Mouse (Mus musculus) heart, embryonic 16.5 days (tissue): ENCODE measurements around the gene Il21r. TPM values are rescaled to one million over a fixed set of nuclear protein-coding genes. Genes with fewer than 3 reads are reported as not detected.

ENCODE experiments used
- ATAC-seq: fragments of 200-750 bp; cut with Nextera tagmentation; replicated peaks from 2 replicates; pipeline ENCODE4 v1.8.0; 2017; ENCODE audit warnings: moderate number of reproducible peaks; ENCODE audit not compliant: insufficient read depth, low FRiP score; ENCODE audit errors: extremely low read depth
- H3K27ac ChIP-seq: fragments of 300-500 bp; sonication (generic); 2 replicates; pipeline ENCODE4 v1.5.1; 2014; ENCODE audit warnings: mild to moderate bottlenecking, low read length, control low read depth, moderate library complexity
- H3K27me3 ChIP-seq: fragments of 300-500 bp; sonication (generic); 2 replicates; pipeline ENCODE4 v1.6.1; 2014; ENCODE audit warnings: low read length, mixed read lengths; ENCODE audit not compliant: control insufficient read depth, insufficient read depth
- H3K36me3 ChIP-seq: fragments of 300-500 bp; sonication (generic); 2 replicates; pipeline ENCODE4 v1.6.1; 2014; ENCODE audit not compliant: control insufficient read depth, insufficient read depth
- H3K4me1 ChIP-seq: fragments of 300-500 bp; sonication (generic); 2 replicates; pipeline ENCODE4 v1.6.1; 2014; ENCODE audit warnings: low read length, mixed read lengths; ENCODE audit not compliant: control insufficient read depth, insufficient read depth
- H3K4me2 ChIP-seq: fragments of 300-500 bp; sonication (generic); 2 replicates; pipeline ENCODE4 v1.6.1; 2014; ENCODE audit warnings: low read depth, mild to moderate bottlenecking, control low read depth, low read length
- H3K4me3 ChIP-seq: fragments of 300-500 bp; sonication (generic); 2 replicates; pipeline ENCODE4 v1.5.1; 2014; ENCODE audit warnings: mild to moderate bottlenecking, control low read depth, low read length
- H3K9ac ChIP-seq: fragments of 300-500 bp; sonication (generic); 2 replicates; pipeline ENCODE4 v1.6.1; 2014; ENCODE audit warnings: low read length, control low read depth
- H3K9me3 ChIP-seq: fragments of 300-500 bp; sonication (generic); replicated peaks from 2 replicates; pipeline ENCODE4 v1.6.1; 2016; ENCODE audit warnings: low read length; ENCODE audit not compliant: control insufficient read depth
- WGBS: fragments of 180-500 bp; shearing (Covaris S2); extraction: QIAGEN DNeasy Blood & Tissue Kit; methylation state at CpG from one replicate; pipeline ENCODE4 v1.1.7; 2014; 5-methylcytosine and 5-hydroxymethylcytosine counted together
- polyA plus RNA-seq: library from polyadenylated mRNA; unstranded; fragments of >200 nt; fragmentation: Nextera tagmentation; extraction: Ambion mirVana; gene quantifications from 2 replicates; pipeline ENCODE4 v1.2.1, GENCODE M21; 2015

Il21r gene
- polyA plus RNA-seq, 1 experiment from 2014 or later = 3.2 TPM

DNA sequence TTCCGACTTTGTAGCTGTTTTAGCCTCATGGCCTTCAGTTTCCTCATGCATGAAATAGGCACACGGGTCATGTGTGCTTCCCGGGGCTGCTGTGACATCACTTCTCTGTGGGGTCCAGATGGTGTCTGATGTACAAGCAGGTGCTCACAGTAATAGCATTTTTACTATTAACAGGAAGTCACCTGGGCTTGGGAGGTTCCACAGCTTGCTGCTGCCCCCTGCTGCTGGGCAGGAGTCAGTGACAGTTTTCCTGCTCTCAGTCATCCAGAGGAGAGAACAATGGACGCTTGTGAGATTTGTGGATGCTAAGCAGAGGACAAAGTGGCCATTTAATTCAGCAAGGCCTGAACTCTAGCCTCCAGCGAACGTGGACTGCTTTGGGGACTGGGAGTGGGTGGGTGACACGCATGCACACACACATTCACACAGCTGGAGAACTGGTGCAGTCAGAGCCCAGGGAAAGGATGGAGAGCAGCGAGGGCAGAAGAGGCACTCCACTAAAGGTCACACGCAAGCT lies 35.7 kb downstream of the Il21r start:
- Histone ChIP-seq H3K4me3 (no peak overlapping the region), H3K9ac (no peak overlapping the region), H3K4me2 (no peak overlapping the region), H3K36me3 (peaks cover 36% of the 10 kb centered on the region), H3K4me1 (peaks cover 11% of the 10 kb centered on the region), H3K27me3 (no peaks in the 10 kb centered on the region), H3K9me3 (no peaks in the 10 kb centered on the region), H3K27ac (no peak overlapping the region)
- 49% methylated on average over 9 of the region's 9 CpGs for WGBS
- ATAC-seq = peak; percentile 25; the same call in 1 of the 2 replicates

DNA sequence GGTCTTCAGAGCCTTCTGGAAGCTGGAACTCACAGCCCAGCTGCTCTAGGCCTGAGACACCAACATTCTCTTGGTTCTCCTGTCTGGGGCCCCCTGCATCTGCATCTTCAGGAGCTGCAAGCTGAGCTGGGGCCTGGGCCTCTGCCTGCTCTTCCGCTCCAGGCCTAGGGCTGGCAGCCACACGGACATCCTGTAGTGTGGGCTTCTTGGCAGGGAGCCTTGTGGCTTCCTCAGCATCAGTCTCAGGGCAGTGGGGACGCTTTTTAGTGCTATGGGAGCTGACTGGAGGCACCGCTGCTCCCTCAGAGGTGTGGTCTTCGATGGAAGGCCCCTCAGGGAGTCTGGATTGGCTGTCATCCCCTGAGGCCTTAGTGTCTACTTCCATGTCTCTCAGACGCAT lies 40.7 kb downstream of the Il21r start:
- no peak overlapping the region for H3K4me3 ChIP-seq
- no peak for ATAC-seq
- no peak overlapping the region for H3K4me2 ChIP-seq
- 67% methylated on average over 6 of the region's 6 CpGs for whole genome bisulfite sequencing
- peaks cover 79% of the 10 kb centered on the region for H3K36me3 ChIP-seq
- no peak overlapping the region for H3K9ac ChIP-seq
- H3K27ac ChIP-seq = no peak overlapping the region
- H3K9me3 ChIP-seq = no peaks in the 10 kb centered on the region
- H3K27me3 ChIP-seq = no peaks in the 10 kb centered on the region
- H3K4me1 ChIP-seq = 0 out of 2 replicates have a peak, but pooled peaks cover 2% of the 10 kb centered on the region

DNA sequence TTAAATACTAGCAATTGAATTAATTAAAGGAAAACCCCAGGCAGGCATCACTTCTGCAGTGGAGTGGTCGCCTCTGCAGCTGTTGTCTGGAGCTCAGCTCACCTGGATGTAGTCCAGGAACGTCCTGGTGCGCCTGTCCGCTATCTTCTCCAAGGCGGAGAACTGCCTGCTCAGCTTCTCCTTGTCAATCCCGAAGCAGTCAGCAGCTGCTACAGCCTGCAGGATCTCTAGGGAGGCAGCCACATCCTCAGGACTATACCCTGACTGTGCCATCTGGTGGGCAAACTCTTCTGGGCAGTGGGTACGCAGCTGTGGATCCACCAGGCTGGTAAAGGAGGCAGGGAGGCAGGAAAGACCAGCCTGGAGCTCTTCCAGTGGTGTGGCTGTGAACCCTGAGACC lies 42.2 kb downstream of the Il21r start:
- H3K4me3 ChIP-seq = no peak overlapping the region
- H3K27me3 ChIP-seq = no peaks in the 10 kb centered on the region
- no peak overlapping the region for H3K27ac ChIP-seq
- no peak overlapping the region for H3K9ac ChIP-seq
- H3K4me2 ChIP-seq = no peak overlapping the region
- H3K4me1 ChIP-seq = 0 out of 2 replicates have a peak, but pooled peaks cover 2% of the 10 kb centered on the region
- no peak for ATAC-seq
- peaks cover 90% of the 10 kb centered on the region for H3K36me3 ChIP-seq
- 74% methylated on average over 7 of the region's 7 CpGs for WGBS
- H3K9me3 ChIP-seq = no peaks in the 10 kb centered on the region

DNA sequence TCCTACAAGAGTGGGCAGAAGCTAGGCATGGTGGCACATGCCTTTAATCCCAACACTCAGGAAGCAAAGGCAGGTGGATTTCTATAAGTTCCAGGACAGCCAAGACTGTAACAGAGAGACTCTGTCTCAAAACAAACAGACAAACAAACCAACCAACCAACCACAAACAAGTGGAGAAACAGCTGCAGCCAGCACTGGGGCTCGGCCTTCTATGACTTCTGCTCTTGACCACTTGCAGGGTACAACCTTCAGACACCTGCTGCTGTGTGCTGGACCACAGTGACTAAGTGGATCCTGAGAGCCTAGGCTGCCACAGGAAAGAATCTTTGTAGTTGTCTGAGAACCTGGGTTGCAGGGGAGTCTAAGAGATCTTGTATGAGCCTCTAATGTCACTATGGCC lies 45.8 kb downstream of the Il21r start:
- WGBS = 100% methylated on average over 1 of the region's 1 CpGs
- no peak for ATAC-seq
- Histone ChIP-seq H3K27ac (no peak overlapping the region), H3K9me3 (no peaks in the 10 kb centered on the region), H3K4me1 (no peaks in the 10 kb centered on the region), H3K9ac (no peak overlapping the region), H3K4me2 (no peak overlapping the region), H3K27me3 (no peaks in the 10 kb centered on the region), H3K36me3 (peaks cover 84% of the 10 kb centered on the region), H3K4me3 (no peak overlapping the region)

DNA sequence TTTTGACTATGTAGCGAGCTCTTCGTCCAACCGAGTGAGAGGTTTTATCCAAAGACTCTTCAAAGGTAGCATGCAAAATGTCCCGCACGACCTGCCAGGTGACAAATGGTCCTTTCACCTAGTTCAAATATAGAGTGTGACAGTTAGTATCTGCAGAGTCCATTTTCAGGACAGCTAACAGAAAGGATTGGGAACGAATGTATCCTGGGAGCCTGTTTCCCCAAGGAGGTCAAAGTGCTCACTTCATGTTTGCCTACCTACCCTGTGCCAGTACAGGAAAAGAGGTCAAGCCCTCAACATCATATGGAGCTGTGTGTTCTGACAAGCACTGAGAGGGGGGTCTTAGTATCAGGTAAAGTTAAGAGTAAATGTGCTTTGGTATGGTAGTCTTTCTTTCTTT lies 54.3 kb downstream of the Il21r start:
- ATAC-seq = no peak
- H3K27ac ChIP-seq = no peak overlapping the region
- H3K27me3 ChIP-seq = no peaks in the 10 kb centered on the region

DNA sequence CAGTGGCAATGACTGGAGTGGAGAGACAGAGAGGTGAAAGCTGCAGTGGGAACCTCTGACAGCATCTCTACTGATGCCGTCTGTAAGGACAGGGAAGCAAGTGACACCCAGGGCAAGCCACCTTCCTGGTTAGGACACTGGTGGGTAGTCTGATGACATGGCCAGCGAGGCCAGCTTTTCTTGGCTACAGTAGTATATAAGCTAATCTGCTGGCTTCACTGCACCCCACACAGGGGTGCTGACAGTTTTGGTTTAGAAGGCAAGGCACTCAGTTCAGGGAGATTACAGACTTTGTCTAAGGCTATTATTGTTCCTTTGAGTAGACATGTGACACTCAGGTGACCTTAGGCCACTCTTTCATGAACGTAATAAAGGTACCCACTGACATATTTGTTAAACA lies 60.4 kb downstream of the Il21r start:
- no peaks in the 10 kb centered on the region for H3K9me3 ChIP-seq
- H3K36me3 ChIP-seq = peaks cover 73% of the 10 kb centered on the region
- H3K4me2 ChIP-seq = no peak overlapping the region
- no peaks in the 10 kb centered on the region for H3K27me3 ChIP-seq
- no peaks in the 10 kb centered on the region for H3K4me1 ChIP-seq
- no peak overlapping the region for H3K9ac ChIP-seq
- H3K4me3 ChIP-seq = no peak overlapping the region
- WGBS = 59% methylated on average over 3 of the region's 3 CpGs
- H3K27ac ChIP-seq = no peak overlapping the region
- peak; percentile 14; the same call in 1 of the 2 replicates for ATAC-seq

More for the DNA sequence above, 54.3 kb downstream of the Il21r start:
- Histone ChIP-seq H3K9ac (no peak overlapping the region), H3K4me2 (no peak overlapping the region), H3K36me3 (peaks cover 89% of the 10 kb centered on the region), H3K9me3 (no peaks in the 10 kb centered on the region), H3K4me3 (no peak overlapping the region), H3K4me1 (peaks cover 3% of the 10 kb centered on the region; the same call in 1 of the 2 replicates)
- 91% methylated on average over 6 of the region's 6 CpGs for WGBS

DNA sequence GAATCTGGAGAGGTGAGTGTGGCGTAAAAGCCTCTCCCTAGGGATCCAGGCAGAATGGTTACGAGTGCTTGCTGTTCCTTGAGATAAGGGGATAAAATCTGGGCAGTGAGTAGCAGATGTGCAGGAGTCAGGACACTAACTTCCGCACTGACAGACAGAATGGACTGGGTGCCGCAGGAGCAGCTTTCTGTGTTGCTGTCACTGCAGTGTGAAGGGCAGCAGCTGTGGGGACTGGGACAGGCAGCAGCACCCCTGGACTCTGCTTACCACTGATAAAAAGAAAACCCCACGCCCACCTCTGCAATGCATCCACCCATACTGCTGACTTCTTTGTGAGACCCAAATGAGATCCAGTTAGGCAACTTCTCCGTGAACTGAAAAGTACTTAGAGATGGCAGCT lies 67.6 kb downstream of the Il21r start:
- 79% methylated on average over 6 of the region's 6 CpGs for WGBS

DNA sequence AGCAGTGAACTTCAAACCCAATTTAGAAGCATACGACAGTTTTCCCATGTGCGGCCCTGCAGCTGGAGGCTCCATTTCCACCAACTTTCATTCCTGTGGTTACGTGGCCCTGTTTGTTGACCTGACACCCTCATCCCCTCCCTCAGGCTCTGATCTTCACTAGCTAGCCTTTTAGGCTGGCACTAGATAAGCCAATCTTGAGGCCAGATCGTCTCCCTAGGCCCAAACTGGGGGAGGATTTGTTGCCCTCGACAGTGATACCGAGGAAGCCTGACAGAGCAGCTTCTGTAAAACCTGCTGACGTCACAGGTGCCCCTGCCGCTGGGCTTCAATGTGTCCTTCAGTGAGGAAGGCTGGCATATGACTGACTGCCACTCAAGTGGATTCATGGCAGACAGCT lies 68.2 kb downstream of the Il21r start:
- 83% methylated on average over 8 of the region's 8 CpGs for WGBS
- H3K27ac ChIP-seq = no peak overlapping the region
- ATAC-seq = no peak
- no peaks in the 10 kb centered on the region for H3K9me3 ChIP-seq
- H3K4me1 ChIP-seq = no peaks in the 10 kb centered on the region
- H3K36me3 ChIP-seq = peaks cover 92% of the 10 kb centered on the region
- H3K27me3 ChIP-seq = no peaks in the 10 kb centered on the region
- no peak overlapping the region for H3K9ac ChIP-seq
- no peak overlapping the region for H3K4me3 ChIP-seq
- H3K4me2 ChIP-seq = no peak overlapping the region

More for the DNA sequence above, 67.6 kb downstream of the Il21r start:
- Histone ChIP-seq H3K36me3 (peaks cover 92% of the 10 kb centered on the region), H3K27ac (no peak overlapping the region), H3K9ac (no peak overlapping the region), H3K4me2 (no peak overlapping the region), H3K27me3 (no peaks in the 10 kb centered on the region), H3K4me1 (no peaks in the 10 kb centered on the region), H3K9me3 (no peaks in the 10 kb centered on the region), H3K4me3 (no peak overlapping the region)
- ATAC-seq = no peak

DNA sequence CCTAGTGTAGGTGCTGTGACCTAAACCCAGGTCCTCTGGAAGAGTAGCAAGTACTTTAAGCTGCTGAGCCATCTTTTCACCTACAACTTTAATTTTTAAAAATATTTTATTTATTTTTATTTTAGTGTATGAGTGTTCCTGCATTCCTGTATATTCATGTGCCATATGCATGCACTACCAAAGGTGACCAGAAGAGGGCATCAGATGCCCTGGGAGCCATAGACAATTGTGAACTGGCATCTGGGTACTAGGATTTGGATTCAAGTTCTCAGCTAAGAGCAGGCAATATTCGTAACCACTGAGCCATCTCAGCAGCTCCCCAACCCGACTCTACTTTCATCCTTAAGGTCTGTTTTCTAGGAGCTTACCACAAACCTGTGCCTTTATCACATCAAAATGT lies 71.7 kb downstream of the Il21r start:
- no peaks in the 10 kb centered on the region for H3K9me3 ChIP-seq
- H3K9ac ChIP-seq = no peak overlapping the region
- no peak overlapping the region for H3K4me3 ChIP-seq
- no peak for ATAC-seq
- H3K4me2 ChIP-seq = no peak overlapping the region
- H3K4me1 ChIP-seq = no peaks in the 10 kb centered on the region
- peaks cover 96% of the 10 kb centered on the region for H3K36me3 ChIP-seq
- H3K27me3 ChIP-seq = no peaks in the 10 kb centered on the region
- WGBS = 90% methylated on average over 2 of the region's 2 CpGs
- no peak overlapping the region for H3K27ac ChIP-seq
